Mouse (Mus musculus): ENCODE results near the gene Cog6. TPM values are rescaled to one million over a fixed set of nuclear protein-coding genes. Genes with fewer than 3 reads are reported as not detected.

Cog6 gene
- polyA plus RNA-seq, 1 experiment from 2014 or later = 57.3 TPM

DNA sequence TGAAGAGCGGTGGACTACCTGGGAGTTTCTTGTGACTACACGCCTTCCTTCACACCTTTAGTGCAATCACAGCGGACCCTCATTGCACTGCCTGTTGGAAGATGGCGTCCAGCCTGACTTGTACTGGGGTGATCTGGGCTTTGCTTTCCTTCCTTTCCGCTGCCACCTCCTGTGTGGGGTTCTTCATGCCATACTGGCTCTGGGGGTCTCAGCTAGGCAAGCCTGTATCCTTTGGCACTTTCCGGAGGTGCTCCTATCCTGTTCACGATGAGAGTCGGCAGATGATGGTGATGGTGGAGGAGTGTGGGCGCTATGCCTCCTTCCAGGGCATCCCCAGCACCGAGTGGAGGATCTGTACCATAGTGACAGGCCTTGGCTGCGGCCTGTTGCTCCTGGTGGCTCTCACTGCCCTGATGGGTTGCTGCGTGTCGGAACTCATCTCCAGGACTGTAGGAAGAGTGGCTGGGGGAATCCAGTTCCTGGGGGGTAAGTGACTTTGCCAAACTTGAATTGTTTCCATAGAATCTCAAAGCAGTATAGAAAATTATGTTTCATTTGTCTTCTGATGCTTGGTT is 26.3 kb upstream of the Cog6 start:
- H3K4me1 ChIP-seq = peaks cover 27% of the 10 kb centered on the region
- WGBS = 88% methylated on average over 13 of the region's 13 CpGs
- H3K36me3 ChIP-seq = no peaks in the 10 kb centered on the region
- peak overlapping the region; percentile 35; the same call in 1 of the 2 replicates for H3K9ac ChIP-seq
- no peak overlapping the region for H3K27ac ChIP-seq
- H3K9me3 ChIP-seq (replicated peaks) = no peaks in the 10 kb centered on the region
- no peak for ATAC-seq (ENCODE audit: low FRiP score)
- peaks cover 6% of the 10 kb centered on the region; the same call in 1 of the 2 replicates for H3K27me3 ChIP-seq
- H3K4me3 ChIP-seq = peak overlapping the region; percentile 66
- peak overlapping the region; percentile 64 for H3K4me2 ChIP-seq (replicated peaks)

GRCm38 (mm10) chr3:53042240-53042567 is 25.2 kb upstream of the Cog6 start:
- Histone ChIP-seq H3K4me3 (peak overlapping the region; percentile 66), H3K36me3 (no peaks in the 10 kb centered on the region), H3K9ac (peak overlapping the region; percentile 67), H3K4me1 (peaks cover 27% of the 10 kb centered on the region), H3K27me3 (peaks cover 6% of the 10 kb centered on the region; the same call in 1 of the 2 replicates), H3K27ac (peak overlapping the region; percentile 71; the same call in 1 of the 2 replicates), H3K9me3 (replicated peaks) (no peaks in the 10 kb centered on the region), H3K4me2 (replicated peaks) (peak overlapping the region; percentile 64)
- ATAC-seq (ENCODE audit: low FRiP score) = no peak
- WGBS = 24% methylated on average over 9 of the region's 9 CpGs

DNA sequence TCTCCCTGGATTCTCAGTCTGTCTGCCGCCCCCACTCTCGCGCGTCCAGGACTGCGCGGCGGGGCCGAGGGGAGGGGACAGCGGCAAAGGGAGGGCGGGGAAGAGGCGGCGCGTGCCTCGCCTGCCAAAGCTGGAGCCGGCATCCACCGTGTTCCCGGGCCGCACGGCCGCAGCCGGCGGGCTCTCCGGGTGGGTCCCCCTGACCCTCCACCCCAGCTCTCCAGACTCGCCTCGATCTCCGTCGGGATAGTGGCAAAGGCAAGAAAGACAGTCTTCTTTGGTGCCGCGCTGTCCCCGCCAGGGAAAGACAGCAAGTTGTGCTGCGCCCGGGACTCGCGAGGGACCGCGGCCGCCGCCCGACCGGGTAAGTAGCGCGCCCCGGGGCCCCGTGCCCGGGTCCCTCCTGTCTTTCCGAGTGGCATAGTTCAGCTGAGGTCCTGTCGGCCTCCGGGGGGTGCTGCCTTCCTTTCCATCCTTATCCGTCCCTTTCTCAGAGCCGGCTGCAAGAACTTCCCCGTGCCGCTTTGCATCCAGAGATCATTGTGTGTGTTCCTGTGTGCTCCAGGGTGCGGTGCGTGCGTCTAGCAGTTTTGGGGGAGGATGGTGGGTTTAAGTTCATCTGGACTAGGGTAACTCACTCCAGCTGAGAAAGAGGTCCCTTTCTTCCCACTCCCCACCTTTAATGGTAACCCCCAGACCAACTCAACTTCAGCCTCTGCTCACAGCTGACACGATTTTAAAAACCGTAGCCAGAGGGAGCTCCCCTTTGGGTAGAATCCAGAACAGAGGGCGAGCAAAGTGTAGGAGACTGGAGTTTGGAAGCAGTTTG is 24.6 kb upstream of the Cog6 start, which contains the start of gene Lhfp:
TSS of gene Lhfp (plus strand) at position 118 of the 829 bp plus-strand sequence.
- ATAC-seq (ENCODE audit: low FRiP score) = peak; percentile 92
- WGBS = under 1% methylated on average over 53 of the region's 58 CpGs
- peak within 1 kb of the TSS; percentile 67 for H3K9ac ChIP-seq
- H3K27ac ChIP-seq = peak within 1 kb of the TSS; percentile 71
- H3K9me3 ChIP-seq (replicated peaks) = no peaks in the 10 kb centered on the region
- no peaks in the 10 kb centered on the region for H3K36me3 ChIP-seq
- peak within 1 kb of the TSS; percentile 64 for H3K4me2 ChIP-seq (replicated peaks)
- peaks cover 27% of the 10 kb centered on the region for H3K4me1 ChIP-seq
- H3K4me3 ChIP-seq = peak within 1 kb of the TSS; percentile 66
- H3K27me3 ChIP-seq = peaks cover 6% of the 10 kb centered on the region; the same call in 1 of the 2 replicates

GRCm38 (mm10) chr3:53040593-53041410 is 23.8 kb upstream of the Cog6 start:
- H3K27ac ChIP-seq = no peak overlapping the region

DNA sequence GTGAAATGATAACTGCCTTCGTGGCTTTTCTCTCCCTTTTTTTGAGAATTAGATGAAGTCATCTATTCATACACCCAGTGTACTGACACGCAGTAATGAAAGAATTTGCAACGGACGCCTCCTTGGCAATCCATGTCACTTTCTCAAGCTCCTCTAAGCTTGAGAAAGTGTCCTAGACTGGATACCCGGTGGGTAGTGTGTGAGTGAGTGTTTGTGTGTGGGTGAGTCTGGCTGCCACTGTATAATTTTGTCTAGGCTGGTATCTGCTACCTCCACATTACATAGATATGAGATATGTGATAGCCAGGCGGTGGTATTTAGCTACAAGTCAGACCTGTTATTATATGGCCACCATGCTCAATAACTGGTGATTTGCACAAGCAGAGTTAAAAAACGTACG is 22.7 kb upstream of the Cog6 start:
- Histone ChIP-seq H3K4me2 (replicated peaks) (no peak overlapping the region), H3K9ac (no peak overlapping the region), H3K27me3 (peaks cover 6% of the 10 kb centered on the region; the same call in 1 of the 2 replicates), H3K36me3 (no peaks in the 10 kb centered on the region), H3K4me1 (peaks cover 18% of the 10 kb centered on the region), H3K9me3 (replicated peaks) (no peaks in the 10 kb centered on the region), H3K27ac (no peak overlapping the region), H3K4me3 (no peak overlapping the region)
- WGBS = 76% methylated on average over 8 of the region's 8 CpGs
- no peak for ATAC-seq (ENCODE audit: low FRiP score)

More at GRCm38 (mm10) chr3:53040593-53041410, 23.8 kb upstream of the Cog6 start:
- 5% methylated on average over 17 of the region's 17 CpGs for WGBS
- Histone ChIP-seq H3K4me1 (peaks cover 24% of the 10 kb centered on the region), H3K27me3 (peaks cover 6% of the 10 kb centered on the region; the same call in 1 of the 2 replicates), H3K36me3 (no peaks in the 10 kb centered on the region), H3K9me3 (replicated peaks) (no peaks in the 10 kb centered on the region), H3K9ac (peak overlapping the region; percentile 67), H3K4me2 (replicated peaks) (peak overlapping the region; percentile 64), H3K4me3 (peak overlapping the region; percentile 66)
- ATAC-seq (ENCODE audit: low FRiP score) = 0 out of 2 replicates have a peak, but pooled peaks have one; percentile 1

- no peak overlapping the region for H3K27ac ChIP-seq
- peaks cover 16% of the 10 kb centered on the region for H3K4me1 ChIP-seq
- H3K36me3 ChIP-seq = no peaks in the 10 kb centered on the region
- H3K27me3 ChIP-seq = peaks cover 9% of the 10 kb centered on the region; the same call in 1 of the 2 replicates
- no peak for ATAC-seq (ENCODE audit: low FRiP score)
- 76% methylated on average over 5 of the region's 5 CpGs for WGBS
- no peak overlapping the region for H3K4me2 ChIP-seq (replicated peaks)
- H3K4me3 ChIP-seq = no peak overlapping the region
- no peaks in the 10 kb centered on the region for H3K9me3 ChIP-seq (replicated peaks)
- H3K9ac ChIP-seq = no peak overlapping the region
Observed at GRCm38 (mm10) chr3:53038913-53039312, 21.9 kb upstream of the Cog6 start.

GRCm38 (mm10) chr3:53036941-53037340 is 19.9 kb upstream of the Cog6 start:
- Histone ChIP-seq H3K4me3 (no peak overlapping the region), H3K36me3 (no peaks in the 10 kb centered on the region), H3K4me1 (peaks cover 6% of the 10 kb centered on the region; the same call in 1 of the 2 replicates), H3K9ac (no peak overlapping the region), H3K9me3 (replicated peaks) (no peaks in the 10 kb centered on the region), H3K27me3 (0 out of 2 replicates have a peak, but pooled peaks cover 4% of the 10 kb centered on the region), H3K4me2 (replicated peaks) (no peak overlapping the region), H3K27ac (no peak overlapping the region)
- no peak for ATAC-seq (ENCODE audit: low FRiP score)
- 88% methylated on average over 7 of the region's 7 CpGs for WGBS

DNA sequence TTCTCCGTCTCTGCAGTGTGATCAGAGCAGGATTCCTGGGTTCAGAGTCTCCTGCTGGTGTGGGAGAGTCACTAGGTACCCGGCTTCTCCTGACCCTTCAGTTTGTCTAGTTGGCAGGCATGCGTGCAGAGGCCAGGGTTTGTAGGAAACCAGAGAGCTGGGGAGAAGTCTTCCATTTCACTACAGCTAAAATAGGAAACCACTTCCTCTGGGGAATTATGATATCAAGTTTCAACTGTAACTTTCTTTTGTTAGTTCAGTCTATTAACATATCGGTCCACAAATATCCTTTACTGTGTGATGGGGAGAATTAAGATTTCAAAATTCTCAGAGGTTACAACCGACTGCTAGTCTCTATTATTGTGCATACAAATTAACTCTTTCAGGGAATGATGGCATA is 19.0 kb upstream of the Cog6 start:
- Histone ChIP-seq H3K4me1 (0 out of 2 replicates have a peak, but pooled peaks cover 6% of the 10 kb centered on the region), H3K9me3 (replicated peaks) (no peaks in the 10 kb centered on the region), H3K36me3 (no peaks in the 10 kb centered on the region), H3K9ac (no peak overlapping the region), H3K4me2 (replicated peaks) (no peak overlapping the region), H3K27me3 (0 out of 2 replicates have a peak, but pooled peaks cover 4% of the 10 kb centered on the region), H3K4me3 (no peak overlapping the region), H3K27ac (no peak overlapping the region)
- ATAC-seq (ENCODE audit: low FRiP score) = no peak
- WGBS = 78% methylated on average over 5 of the region's 5 CpGs

DNA sequence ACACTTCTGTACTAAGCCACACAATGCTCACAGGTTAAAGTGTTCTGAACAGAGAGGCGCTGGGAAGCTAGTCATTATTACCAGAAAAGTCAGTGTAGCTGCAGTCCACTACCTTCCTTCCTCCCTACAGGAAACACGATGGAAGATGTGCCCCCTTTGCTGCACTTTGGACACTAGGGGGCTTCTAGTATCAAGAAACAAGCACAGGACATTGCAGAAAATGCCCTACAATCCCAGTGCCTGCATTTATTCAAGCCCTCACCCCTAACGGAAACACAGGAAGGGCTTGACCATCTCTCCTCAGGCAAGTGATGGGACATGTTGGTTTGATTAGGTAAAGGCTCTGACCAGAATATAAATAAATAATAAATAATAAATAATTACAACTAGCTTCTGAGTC is 16.4 kb upstream of the Cog6 start:
- H3K36me3 ChIP-seq = no peaks in the 10 kb centered on the region
- H3K27ac ChIP-seq = no peak overlapping the region
- H3K27me3 ChIP-seq = 0 out of 2 replicates have a peak, but pooled peaks cover 4% of the 10 kb centered on the region
- no peaks in the 10 kb centered on the region for H3K4me1 ChIP-seq
- no peak for ATAC-seq (ENCODE audit: low FRiP score)
- WGBS = 24% methylated on average over 3 of the region's 3 CpGs
- H3K4me2 ChIP-seq (replicated peaks) = no peak overlapping the region
- no peak overlapping the region for H3K9ac ChIP-seq
- H3K9me3 ChIP-seq (replicated peaks) = no peaks in the 10 kb centered on the region
- no peak overlapping the region for H3K4me3 ChIP-seq

DNA sequence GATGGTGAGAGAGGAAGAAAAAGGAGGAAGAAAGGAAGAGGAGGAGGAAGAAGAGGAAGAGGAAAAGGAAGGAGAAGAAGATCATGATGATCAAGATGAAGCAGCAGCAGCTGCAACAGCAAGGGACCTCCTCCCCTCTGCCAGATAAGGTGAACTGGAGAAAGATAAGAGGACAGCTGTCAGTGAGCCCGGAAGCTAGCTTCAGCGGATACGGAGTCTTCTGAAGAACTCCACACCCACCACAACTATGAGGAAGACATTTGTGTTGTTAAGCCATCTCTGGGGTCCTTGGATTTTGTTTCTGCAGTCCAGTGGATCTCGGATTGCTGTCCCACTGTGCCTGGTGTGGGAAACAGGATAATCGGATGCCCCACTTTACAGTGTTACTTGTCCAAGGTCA is 15.4 kb upstream of the Cog6 start:
- no peak overlapping the region for H3K4me3 ChIP-seq
- no peak overlapping the region for H3K9ac ChIP-seq
- H3K27ac ChIP-seq = no peak overlapping the region
- H3K9me3 ChIP-seq (replicated peaks) = no peaks in the 10 kb centered on the region
- ATAC-seq (ENCODE audit: low FRiP score) = no peak
- WGBS = 63% methylated on average over 5 of the region's 5 CpGs
- no peak overlapping the region for H3K4me2 ChIP-seq (replicated peaks)
- 0 out of 2 replicates have a peak, but pooled peaks cover 4% of the 10 kb centered on the region for H3K27me3 ChIP-seq
- H3K36me3 ChIP-seq = no peaks in the 10 kb centered on the region
- no peaks in the 10 kb centered on the region for H3K4me1 ChIP-seq

DNA sequence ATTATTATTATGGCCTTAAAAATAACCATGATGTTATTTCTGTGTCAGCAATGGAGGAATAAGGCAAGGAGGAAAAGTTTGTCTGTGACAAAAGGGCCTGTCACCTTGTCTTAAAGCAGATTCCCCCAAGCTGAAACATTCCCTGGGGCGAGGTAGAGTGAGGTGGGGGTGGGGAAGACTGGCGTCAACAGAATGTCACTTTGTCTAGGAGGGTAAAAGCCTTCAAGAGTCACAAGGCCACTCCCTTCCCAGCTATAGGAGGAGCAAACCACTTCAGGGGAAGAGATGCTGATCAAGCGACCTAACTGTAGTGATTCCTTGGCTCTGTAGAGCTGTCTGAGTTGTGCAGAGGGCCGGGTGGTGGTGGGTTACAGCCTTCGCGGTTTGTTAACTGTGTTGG is 14.5 kb upstream of the Cog6 start:
- 42% methylated on average over 6 of the region's 6 CpGs for WGBS
- no peak for ATAC-seq (ENCODE audit: low FRiP score)
- H3K4me1 ChIP-seq = no peaks in the 10 kb centered on the region

GRCm38 (mm10) chr3:53029046-53029445 is 12.0 kb upstream of the Cog6 start:
- WGBS = 21% methylated on average over 7 of the region's 7 CpGs
- no peak for ATAC-seq (ENCODE audit: low FRiP score)
- no peak overlapping the region for H3K4me3 ChIP-seq
- no peak overlapping the region for H3K27ac ChIP-seq
- H3K4me1 ChIP-seq = no peaks in the 10 kb centered on the region
- H3K9me3 ChIP-seq (replicated peaks) = no peaks in the 10 kb centered on the region
- no peak overlapping the region for H3K4me2 ChIP-seq (replicated peaks)
- no peaks in the 10 kb centered on the region for H3K27me3 ChIP-seq
- no peak overlapping the region for H3K9ac ChIP-seq
- no peaks in the 10 kb centered on the region for H3K36me3 ChIP-seq

More for the DNA sequence above, 14.5 kb upstream of the Cog6 start:
- no peaks in the 10 kb centered on the region for H3K9me3 ChIP-seq (replicated peaks)
- H3K27me3 ChIP-seq = 0 out of 2 replicates have a peak, but pooled peaks cover 4% of the 10 kb centered on the region
- H3K4me3 ChIP-seq = no peak overlapping the region
- H3K27ac ChIP-seq = no peak overlapping the region
- H3K4me2 ChIP-seq (replicated peaks) = no peak overlapping the region
- H3K36me3 ChIP-seq = no peaks in the 10 kb centered on the region
- H3K9ac ChIP-seq = no peak overlapping the region
